Mouse (Mus musculus) cerebellum, postnatal 25 days (tissue): ENCODE data around the gene Plxnd1.
A peak's percentile ranks its signal among the peaks of the same experiment; 100 is the strongest.

Experiments used
- DNase-seq, 2 experiments: peaks; one replicate each; pipeline ENCODE4 v3.0.0; 2021; ENCODE audit warnings: mixed read lengths in 2 of 2

The Plxnd1 gene

DNA sequence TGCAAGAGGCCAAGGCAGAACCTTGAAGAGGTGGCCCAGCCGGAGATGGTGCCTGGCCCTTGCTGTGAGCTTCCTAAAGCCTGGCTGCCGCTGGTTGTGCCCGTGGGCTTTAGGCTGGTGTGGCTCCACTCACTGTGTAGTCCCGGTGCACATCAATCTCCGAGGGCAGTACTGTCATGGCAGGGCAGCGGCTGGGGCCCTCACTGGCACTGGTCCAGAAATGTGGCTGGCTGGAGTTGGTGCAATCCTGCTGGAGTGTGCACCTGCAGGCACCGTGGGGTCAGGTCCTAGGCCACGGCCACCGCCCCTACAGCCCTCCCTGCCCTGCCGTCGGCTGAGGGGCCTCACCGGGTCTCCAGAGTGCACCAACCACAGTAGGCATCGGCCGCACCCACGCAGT is 17.0 kb downstream of the Plxnd1 start:
- DNase-seq = no peak

DNA sequence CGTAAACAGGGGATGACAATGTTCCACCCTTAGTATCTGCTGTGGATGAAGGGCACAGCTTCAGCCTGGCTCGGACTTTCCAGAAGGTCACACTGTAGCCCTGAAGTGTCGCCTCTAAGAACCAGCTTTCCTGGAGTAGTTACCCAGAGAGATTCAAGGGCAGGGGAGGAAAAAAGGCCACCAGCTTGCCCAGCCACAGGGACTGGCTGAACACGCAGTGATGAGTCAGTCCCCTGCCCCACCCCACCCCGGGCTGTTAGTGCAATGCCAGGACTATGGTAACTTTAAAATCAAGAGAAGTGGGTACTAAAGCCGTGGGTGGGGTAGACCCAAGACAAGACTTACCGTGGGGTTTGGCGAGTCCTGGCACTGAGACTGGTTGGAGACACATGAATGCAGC is 19.2 kb downstream of the Plxnd1 start:
- DNase-seq = no peak

DNA sequence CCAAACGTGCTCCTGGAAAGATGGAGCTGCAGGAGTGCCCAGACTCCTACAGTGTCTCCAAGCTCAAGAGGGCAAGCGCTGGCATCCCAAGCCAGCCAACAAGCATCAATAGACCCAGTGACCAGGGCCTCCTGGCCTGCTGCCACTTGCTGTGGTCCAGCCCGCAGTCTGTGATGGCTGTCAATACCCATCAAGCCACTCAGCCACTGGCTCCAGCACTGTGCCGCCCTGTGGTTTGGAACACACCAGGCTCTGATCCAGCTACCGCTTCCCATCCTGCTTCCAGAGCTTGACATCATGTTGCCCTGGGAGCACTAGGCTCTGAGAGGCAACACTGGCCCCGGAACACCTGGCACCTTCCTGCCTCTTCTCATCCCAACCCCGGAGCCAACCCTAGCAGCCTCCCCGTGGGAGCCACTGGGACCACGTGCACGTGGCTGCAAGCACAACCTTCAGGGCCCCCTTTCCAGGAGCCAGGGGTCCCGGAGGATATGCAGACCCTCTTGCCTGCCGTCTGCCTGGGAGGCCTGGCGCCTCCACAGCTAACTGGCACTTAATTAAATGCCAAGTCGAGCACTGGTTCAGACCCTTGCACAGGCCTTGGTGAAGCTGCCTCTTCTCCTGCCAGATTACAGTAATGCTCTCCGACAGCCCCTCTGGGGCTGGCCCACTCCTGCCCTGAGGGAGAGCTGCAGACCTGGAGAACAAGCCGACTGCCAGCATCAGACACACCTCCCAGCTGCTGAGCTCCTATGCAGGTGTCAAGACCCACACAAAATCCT is 20.7 kb downstream of the Plxnd1 start:
- peak; percentile 29 to 60 for DNase-seq

DNA sequence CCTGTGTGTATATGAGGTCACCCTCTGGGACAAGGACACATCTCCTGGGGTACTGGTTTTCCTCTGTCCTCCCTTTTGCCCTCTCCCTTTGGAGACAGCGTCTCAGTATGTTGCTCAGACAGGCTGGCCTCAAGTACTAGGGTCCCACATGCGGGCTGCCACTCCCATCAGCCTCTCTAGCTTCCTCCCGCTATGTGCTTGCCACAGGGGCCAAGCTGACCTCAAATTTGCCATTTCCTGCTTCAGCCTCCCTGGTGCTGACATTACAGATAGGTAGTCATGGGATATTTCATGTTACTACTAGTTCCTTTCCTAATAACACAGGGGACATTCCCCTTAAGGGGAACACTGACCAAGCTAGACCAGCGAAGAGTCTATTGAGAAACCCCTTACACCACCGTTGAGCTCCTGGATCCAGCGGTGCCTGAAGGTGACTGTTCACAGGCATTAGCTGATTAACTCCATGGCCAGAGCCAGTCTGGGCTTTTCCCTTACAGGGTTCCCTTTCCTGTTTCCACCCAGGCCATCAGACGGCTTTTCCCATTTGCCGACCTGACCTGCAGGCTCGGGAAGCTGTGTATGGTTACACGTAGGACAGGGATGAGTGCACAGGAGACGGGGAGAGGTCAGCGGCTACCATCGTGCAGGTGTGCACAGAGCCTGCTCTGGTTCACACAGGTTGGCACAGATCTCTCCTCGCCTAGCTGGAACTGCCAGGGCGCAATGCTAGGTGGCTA is 21.5 kb downstream of the Plxnd1 start:
- DNase-seq = no peak

DNA sequence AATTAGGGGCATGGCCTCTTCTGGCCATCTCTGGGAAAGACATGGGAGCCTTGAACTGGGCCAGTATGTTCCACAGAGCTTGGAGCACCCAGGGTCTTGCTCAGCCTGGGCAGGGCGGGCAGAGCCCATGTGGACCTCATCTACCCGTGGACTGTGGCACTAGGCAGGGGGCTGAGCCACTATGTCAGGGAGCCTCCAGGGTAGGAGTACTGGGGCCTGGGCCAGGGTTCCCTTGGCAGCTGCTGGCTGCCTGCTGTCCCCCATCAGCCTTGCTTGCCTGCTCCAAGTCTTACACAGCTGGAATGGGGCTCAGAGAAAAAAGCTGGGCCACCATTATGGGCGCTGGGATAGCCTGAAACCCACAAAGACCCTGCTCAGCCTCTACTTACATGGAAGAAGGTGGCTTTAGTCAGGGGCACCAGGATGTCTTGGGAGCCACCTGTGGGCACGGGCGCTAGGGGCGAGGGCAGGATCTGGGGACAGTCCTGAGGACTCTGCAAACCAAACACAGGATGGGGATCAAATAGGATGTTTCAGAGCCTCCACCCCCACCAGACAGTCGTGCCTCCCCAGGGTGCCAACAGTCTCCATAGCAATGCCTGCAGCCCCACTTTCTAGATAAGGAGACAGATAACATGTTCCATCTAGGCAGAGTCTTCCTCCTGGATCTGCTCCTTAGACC is 22.6 kb downstream of the Plxnd1 start:
- no peak for DNase-seq

DNA sequence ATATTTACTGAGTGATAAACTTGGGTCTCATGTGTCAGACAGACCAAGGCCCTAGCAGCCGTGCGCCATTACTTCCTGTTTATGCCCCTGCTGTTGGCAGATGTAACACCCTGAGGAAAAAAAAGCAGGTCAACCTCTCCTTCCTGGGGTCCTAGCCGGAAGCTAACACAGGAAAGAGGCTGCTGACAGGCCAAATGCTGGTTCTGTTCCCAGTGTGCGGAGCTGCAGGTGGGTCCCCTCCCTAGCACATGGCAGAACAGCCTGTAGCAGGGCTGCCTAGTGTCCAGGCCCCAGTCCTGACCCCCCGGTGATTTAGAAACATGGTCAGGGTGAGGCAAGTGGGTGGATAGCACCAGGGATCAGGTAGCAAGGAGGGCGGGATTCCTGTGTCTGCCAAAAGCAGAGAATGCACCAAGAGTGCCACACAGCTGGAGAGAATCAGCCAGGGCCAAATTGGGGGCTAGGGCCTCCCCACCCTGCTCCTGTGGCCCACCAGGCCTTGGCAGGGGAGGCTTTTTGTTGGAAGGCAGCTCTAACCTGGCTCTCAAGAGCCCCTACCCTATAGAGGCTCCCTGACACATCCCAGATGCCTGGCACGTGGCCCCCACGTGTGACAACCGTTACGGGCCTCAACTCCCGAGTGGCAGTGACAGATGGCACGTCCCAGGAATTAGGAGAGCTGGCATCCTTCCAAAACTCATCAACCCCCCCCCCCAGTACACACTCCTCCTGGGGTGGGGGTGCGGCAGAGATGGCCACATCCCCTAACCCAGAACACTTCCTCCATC is 23.3 kb downstream of the Plxnd1 start:
- peak in 1 of 2 experiments; percentile 31 for DNase-seq

DNA sequence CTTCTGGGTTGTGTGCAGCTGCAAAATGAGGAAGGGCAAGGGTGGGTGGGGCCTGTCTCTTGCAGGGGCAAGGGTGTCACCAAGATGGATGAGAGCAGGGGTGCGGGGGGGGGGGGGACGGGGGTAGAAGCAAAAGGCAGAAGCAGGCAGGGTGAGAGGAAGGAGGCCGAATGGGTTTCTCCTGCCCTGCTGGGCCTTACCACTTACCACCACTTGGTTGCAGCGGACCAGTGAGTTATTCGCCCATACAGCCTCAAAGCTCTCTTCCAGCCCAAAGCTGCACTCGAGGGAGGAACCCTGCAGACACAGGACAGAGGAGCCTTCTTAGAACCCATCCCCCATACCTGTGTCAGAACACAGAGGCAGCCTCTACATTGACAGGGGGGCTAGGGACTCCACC is 24.9 kb downstream of the Plxnd1 start:
- no peak for DNase-seq

DNA sequence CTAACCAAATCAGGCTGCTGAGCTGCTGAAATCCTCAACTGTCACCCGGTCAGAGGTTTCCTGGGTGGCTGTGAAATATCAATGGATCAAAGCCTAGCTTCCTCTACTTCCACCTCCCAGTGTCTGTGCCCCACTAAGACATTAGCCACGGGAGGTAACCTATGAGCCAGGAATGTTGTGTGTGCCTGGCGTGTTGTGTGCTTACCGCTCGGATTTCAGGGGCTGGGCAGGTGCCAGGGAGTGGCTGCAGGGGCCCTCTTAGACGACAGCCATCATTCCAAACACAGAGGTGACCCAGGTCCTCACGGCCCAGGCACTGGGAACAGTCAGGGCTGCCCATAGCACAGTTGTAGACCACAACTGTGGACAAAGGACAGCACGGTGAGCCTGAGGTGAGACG is 25.7 kb downstream of the Plxnd1 start:
- peak in 1 of 2 experiments; percentile 50 for DNase-seq

DNA sequence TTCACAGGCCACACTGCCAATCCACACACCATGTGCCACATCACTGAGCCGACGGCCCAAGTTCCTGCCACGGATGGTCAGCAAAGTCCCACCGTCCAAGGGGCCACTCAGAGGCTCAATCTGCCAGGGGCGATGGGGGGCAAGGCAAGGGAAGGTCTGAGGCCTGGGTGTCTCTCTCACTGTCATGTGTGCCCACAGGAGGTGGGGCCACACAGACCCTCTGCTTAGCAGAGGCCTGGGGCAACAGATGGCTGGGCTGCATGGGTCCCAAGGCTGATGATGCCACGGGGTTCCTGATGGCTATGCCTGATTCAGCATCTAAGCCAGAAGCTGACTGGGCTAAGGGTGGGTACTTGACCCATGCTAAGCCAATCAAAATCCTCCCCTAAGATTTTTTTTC is 26.1 kb downstream of the Plxnd1 start:
- DNase-seq = peak in 1 of 2 experiments; percentile 50

DNA sequence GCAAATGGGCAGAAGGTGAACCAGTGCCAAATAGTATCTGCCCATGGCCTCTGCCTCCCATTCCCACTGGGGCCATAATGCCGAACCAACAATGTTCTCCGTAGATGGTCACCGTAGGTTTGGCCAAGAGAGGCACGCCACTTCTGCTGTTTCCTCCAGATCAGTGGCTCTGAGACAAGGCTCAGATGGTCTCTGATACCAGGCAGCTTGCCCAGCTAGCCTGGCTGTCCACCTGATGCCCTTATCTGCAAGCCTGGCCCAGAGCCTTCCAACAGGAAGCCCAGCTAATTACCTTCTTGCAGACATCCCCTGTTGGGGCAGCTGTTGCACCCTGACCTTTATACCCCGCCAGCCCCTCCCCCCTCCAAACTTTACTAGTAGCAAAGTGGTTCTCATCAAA is 26.7 kb downstream of the Plxnd1 start:
- DNase-seq = peak; percentile 78 to 85

DNA sequence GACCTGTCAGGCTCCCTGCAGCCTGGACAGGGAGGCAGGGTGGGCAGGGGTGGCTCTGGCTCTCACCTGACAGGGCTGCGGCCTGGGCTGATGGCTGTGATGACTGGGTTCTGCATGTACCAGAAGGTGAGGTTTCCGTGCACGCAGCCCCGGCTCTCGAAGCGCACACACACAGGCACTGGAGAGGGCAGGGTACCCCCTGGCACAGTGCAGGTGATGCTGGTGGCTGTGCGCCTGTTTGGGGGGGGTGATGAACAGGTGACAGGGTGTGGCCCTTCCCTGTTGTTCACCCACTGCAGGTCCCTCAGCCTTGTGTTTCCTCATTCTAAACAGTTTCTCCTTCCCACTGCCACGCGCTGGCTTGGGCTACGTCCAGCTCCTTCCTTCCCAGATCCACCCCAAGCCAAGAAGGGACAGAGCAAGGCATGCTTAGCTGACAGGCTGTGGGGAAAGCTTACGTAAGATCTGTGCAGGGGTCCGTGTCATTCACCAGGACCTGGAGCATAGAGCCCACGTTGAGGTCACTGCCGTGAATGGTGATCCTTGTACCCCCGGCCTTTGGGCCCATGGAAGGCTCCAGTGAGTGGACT is 27.4 kb downstream of the Plxnd1 start:
- DNase-seq = peak; percentile 61 to 71

DNA sequence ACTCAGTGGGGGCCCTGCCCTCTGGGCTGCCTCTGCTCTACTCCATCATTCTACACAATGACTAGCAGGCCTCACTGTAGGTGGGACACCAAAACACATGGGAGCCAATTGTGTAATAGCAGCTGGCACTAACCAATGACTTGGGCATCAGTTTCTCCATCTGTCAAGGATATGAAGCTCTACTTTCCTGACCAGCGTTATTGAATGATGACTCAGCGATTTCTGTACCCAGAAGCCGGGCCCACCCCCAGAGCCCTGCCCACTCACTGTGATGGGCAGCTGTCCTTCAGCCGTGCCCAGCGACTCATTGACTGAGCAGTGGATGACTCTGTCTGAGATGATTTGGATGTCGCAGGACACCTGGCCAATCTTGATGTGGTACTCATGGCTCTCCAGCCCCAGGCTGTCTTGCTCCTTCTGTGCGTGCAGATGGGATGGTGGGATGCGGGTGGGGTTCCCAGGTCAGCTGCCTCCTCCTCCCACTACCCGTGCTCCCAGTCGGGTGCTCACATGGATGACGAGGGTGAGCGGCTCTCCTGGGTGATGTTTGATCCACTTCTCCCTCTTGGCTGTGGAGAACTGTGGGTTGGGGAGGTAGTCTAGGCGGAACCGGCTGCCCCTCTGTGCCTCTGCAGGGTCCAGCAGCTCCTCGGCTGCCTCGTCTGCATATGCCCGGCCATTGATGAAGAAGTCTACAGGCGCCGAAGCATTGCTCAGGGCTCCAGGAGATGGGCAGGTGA is 28.4 kb downstream of the Plxnd1 start:
- DNase-seq = peak in 1 of 2 experiments; percentile 18

DNA sequence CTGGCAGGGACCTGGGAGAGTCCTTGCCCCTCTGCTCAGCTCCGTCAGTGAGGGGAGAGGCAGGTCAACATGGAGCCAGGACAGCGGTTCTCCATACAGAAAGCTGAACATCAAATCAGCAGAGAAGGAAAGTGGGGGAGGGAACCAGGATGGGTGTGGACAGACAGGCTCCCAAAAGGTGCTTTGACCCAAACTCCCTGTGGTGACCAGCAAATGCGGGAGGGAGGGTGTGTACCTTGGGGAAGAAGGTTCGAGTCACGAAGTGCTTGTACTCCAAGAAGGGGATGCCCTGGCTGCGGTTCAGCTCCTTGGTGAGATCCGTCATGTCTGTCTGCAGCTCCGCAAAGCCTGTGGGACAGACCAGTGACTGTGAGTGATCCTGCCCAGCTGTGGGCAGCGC is 31.1 kb downstream of the Plxnd1 start:
- no peak for DNase-seq

DNA sequence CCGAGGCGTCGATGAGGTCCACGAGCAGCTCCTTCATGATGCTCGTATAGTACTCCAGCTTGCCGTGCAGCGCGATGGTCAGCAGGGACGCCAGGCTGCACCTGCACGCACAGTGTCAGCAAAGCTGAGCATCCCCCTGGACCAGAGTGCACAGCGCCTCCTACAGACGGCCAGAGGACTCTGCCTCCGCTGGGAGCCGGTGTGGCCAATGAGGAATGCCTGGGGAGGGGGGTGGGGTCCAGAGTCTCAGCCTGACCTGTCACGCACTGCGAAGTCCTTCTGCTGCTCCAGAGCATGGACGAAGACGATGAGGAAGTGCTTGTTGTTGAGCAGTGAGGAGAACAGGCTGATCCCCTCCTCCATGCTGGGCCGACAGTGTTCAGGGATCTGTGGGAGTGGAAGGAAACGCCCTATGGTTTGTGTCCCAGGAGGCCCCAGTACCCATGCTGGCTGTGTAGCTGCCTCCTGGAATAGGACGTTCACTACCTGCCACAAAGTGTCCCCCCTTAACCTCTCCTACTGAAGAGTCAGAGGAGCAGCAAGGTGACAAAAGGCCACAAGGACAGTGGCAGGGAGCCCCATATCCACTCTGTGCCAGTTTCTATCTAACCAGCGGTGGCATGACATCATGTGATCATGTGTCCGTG is 32.2 kb downstream of the Plxnd1 start:
- DNase-seq = no peak

DNA sequence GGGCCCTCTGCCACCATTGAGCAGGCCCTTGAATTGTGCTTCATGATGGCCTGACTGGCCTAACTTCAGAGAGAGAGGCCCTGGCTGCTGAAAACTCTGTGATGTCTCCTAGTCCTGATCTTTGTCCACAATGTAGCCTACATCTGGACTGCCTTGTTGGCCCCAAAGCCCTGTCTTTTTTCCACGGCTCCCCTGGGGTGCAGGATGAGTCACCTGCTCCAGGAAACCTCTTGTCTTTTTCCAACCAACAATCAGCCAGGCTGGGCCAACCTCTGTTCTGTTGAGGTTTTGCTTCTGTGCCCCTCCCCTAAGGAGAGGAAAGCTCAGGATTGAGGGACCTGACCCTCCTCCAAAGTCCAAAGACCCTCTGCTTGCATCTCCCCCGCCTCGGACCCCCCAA is 33.1 kb downstream of the Plxnd1 start:
- DNase-seq = peak in 1 of 2 experiments; percentile 47

DNA sequence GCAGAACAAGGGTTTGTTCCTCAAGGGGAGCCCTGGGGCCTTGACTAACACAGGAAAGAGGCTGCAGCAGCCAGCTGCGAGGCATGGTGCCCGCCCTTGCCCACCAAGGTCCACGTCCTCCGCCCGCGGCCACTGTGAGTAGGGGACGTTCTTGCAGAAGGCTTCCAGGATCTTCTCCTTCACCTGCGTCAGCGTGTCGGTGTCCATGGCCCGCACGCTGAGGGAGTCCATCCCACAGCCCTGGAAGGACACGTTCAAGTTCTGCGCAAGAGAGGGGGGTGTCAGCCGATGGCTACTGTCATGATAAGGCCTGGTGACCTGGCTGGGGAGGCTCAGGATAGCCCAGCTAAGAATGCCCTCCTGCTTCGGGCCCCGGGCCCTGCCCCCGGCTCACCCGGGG is 34.5 kb downstream of the Plxnd1 start:
- DNase-seq = no peak

DNA sequence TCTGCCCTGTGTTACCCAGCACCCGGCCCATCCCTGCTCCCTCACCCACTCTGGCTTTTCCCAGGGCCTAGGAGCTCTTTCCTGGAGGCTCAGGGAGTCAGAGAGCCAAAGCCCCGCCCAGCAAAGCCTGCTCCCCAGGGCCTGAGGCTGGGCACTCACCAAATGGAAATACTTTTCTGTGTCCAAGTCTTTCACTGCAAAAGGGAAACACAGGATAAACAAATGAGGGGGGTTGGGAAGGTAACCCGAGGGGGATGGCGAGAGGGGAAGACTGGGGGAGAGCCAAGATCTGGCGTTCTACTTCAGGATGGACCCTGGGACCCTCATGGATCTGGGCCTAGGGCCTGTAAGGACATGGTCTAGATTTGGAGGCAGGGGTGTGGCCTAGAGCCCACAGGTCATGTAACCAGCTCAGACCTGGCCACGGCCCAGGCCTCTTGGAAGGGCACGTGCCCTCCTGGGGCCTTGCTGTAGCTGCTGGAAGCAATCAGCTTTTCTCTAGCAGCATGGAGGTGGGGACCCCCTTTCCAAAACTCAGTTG is 35.6 kb downstream of the Plxnd1 start:
- peak; percentile 70 to 80 for DNase-seq

DNA sequence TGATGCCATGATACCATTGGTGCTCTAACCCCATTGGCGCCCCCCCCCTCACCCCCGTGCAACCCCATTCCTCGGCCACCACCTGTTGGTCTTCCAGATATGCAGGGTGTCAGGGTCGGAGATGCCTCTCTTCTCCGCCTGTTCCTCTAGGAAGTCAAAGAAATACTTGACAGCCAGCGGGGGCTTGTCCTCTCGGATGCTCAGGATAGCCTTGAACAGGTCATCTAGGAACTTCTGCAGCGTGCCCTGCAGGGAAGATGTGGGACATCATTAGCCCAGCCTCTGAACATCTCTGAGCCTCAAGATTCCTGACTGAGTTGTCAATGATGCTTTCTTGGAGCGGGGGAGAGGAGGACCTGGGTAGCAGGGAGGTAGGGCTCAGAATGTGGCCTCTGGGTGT is 36.4 kb downstream of the Plxnd1 start:
- peak; percentile 24 to 40 for DNase-seq

DNA sequence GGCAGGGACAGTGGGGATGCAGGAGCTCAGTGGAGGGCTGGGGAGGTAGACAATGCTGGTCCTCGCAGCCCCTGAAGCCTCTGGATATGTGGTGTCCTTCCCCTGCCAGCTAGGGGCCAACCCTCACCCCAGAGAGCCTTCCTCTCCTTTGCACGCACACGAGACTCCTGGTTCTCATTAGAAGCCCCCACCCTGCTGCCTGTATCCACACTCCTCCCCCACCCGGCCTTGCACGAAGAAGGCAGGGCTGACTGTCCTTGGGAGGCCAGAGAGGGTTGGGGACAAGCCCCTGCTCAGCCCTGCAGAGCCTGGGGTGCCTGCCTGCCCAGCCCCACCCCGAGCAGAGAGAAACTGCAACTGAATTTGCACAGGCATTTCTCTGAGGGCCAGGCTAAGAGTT is 37.1 kb downstream of the Plxnd1 start:
- no peak for DNase-seq

DNA sequence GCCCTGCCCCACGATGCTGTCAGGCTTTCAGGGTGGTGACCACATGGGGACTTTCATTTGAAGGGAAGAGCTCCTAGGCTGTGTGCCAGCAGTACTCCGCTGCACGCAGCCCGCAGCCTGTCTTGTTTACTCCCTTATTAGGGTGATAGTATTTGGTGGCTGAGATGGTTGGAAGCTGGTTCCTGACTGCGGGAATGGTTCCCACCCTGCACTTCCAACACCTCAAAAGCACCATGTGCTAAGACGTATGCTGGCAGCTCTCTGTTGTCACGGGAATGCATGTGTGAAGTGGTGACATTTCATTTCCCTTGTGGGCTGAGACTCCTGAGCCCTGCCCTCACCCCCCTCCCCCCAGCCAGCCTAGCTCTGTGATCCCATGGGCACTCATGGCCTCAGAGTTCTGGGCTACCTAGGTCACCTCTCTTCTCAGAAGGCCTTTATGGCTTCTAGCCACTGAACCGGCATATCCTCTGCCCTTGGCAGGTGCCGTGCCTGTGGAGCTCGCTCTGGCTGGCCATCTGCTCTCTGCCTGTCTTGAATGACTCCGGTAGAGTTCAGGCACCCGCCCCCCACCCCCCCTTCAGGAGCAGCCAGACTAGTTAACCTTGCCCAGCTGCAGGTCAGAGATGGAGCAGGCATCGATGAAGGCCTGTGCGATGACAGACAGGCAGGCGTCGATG is 37.7 kb downstream of the Plxnd1 start:
- peak; percentile 83 to 88 for DNase-seq
